Mouse (Mus musculus): Measurements from ENCODE around the gene Lrrc15.

GRCm38 (mm10) chr16:30297450-30297849, 14.4 kb upstream of the Lrrc15 start:
- TF ChIP-seq CTCF (IDR thresholded peaks at IDR 0.05; ENCODE audit: borderline replicate concordance, extremely low read depth, insufficient read depth, insufficient read length) (no peak), POLR2A (IDR thresholded peaks at IDR 0.05; ENCODE audit: borderline replicate concordance, extremely low read depth, insufficient read depth, insufficient read length, poor library complexity, severe bottlenecking) (no peak)

All from brain, embryonic 14.5 days (tissue).